Mouse (Mus musculus) heart, embryonic 12.5 days (tissue): ENCODE data around the gene Iqgap2. TPM values are rescaled to one million over a fixed set of nuclear protein-coding genes. Genes with fewer than 3 reads are reported as not detected.
A peak's percentile ranks its signal among the peaks of the same experiment; 100 is the strongest.

Experiments used
- ATAC-seq: fragments of 200-750 bp; cut with Nextera tagmentation; 2 replicates; pipeline ENCODE4 v1.8.0; 2017; ENCODE audit warnings: moderate TSS enrichment, moderate library complexity; ENCODE audit not compliant: insufficient number of reproducible peaks, low FRiP score
- H3K27ac ChIP-seq: fragments of 300-500 bp; sonication (generic); 2 replicates; pipeline ENCODE4 v1.5.1; 2016; ENCODE audit warnings: mild to moderate bottlenecking, moderate library complexity; ENCODE audit not compliant: poor library complexity, severe bottlenecking
- H3K27me3 ChIP-seq: fragments of 300-500 bp; sonication (generic); replicated peaks from 2 replicates; pipeline ENCODE4 v1.6.1; 2016; ENCODE audit warnings: mild to moderate bottlenecking, moderate library complexity
- H3K36me3 ChIP-seq: fragments of 300-500 bp; sonication (generic); 2 replicates; pipeline ENCODE4 v1.6.1; 2016; ENCODE audit warnings: mild to moderate bottlenecking, moderate library complexity
- H3K4me1 ChIP-seq: fragments of 300-500 bp; sonication (generic); replicated peaks from 2 replicates; pipeline ENCODE4 v1.6.1; 2016; ENCODE audit warnings: mild to moderate bottlenecking
- H3K4me2 ChIP-seq: fragments of 300-500 bp; sonication (generic); 2 replicates; pipeline ENCODE4 v1.6.1; 2016; ENCODE audit warnings: mild to moderate bottlenecking, moderate library complexity
- H3K4me3 ChIP-seq: fragments of 300-500 bp; sonication (generic); 2 replicates; pipeline ENCODE4 v1.5.1; 2016; ENCODE audit warnings: mild to moderate bottlenecking
- H3K9ac ChIP-seq: fragments of 300-500 bp; sonication (generic); 2 replicates; pipeline ENCODE4 v1.6.1; 2016; ENCODE audit warnings: mild to moderate bottlenecking, moderate library complexity
- H3K9me3 ChIP-seq: fragments of 300-500 bp; sonication (generic); replicated peaks from 2 replicates; pipeline ENCODE4 v1.6.1; 2016; ENCODE audit warnings: mild to moderate bottlenecking, moderate library complexity
- WGBS: fragments of 180-500 bp; shearing (Covaris S2); methylation state at CpG from one replicate; pipeline ENCODE4 v1.1.7; 2016; 5-methylcytosine and 5-hydroxymethylcytosine counted together
- polyA plus RNA-seq: library from polyadenylated mRNA; unstranded; fragments of >200 nt; fragmentation: Nextera tagmentation; extraction: Ambion mirVana; gene quantifications from 2 replicates; pipeline ENCODE4 v1.2.1, GENCODE M21; 2016

Gene Iqgap2
- polyA plus RNA-seq, 1 experiment from 2014 or later = 6.9 TPM

- H3K4me1 ChIP-seq = peaks cover 16% of the 10 kb centered on the region; the same call in 1 of the 2 replicates
- H3K4me2 ChIP-seq = no peak overlapping the region
- no peak overlapping the region for H3K27ac ChIP-seq
- ATAC-seq = no peak
- no peak overlapping the region for H3K9ac ChIP-seq
- H3K4me3 ChIP-seq = no peak overlapping the region
- H3K27me3 ChIP-seq = no peaks in the 10 kb centered on the region
- peaks cover 32% of the 10 kb centered on the region for H3K36me3 ChIP-seq
- 78% methylated on average over 18 of the region's 18 CpGs for WGBS
- no peaks in the 10 kb centered on the region for H3K9me3 ChIP-seq
Observed at GRCm38 (mm10) chr13:95598232-95598920, 293.3 kb downstream of the Iqgap2 start.

- no peak for ATAC-seq
- H3K36me3 ChIP-seq = peaks cover 25% of the 10 kb centered on the region
- no peaks in the 10 kb centered on the region for H3K9me3 ChIP-seq
- H3K4me1 ChIP-seq = peaks cover 19% of the 10 kb centered on the region; the same call in 1 of the 2 replicates
- H3K4me2 ChIP-seq = no peak overlapping the region
- H3K27me3 ChIP-seq = no peaks in the 10 kb centered on the region
- H3K27ac ChIP-seq = no peak overlapping the region
- WGBS = 92% methylated on average over 10 of the region's 10 CpGs
- no peak overlapping the region for H3K4me3 ChIP-seq
- H3K9ac ChIP-seq = no peak overlapping the region
Observed at GRCm38 (mm10) chr13:95597578-95597977, 294.1 kb downstream of the Iqgap2 start.

GRCm38 (mm10) chr13:95596689-95597088 is 295.0 kb downstream of the Iqgap2 start:
- WGBS = 88% methylated on average over 7 of the region's 7 CpGs

GRCm38 (mm10) chr13:95595921-95596320 is 295.8 kb downstream of the Iqgap2 start:
- H3K9me3 ChIP-seq = no peaks in the 10 kb centered on the region
- ATAC-seq = no peak
- H3K27ac ChIP-seq = no peak overlapping the region
- H3K9ac ChIP-seq = no peak overlapping the region
- H3K27me3 ChIP-seq = no peaks in the 10 kb centered on the region
- H3K4me2 ChIP-seq = no peak overlapping the region
- peaks cover 14% of the 10 kb centered on the region for H3K36me3 ChIP-seq
- H3K4me1 ChIP-seq = peaks cover 19% of the 10 kb centered on the region; the same call in 1 of the 2 replicates
- 42% methylated on average over 5 of the region's 5 CpGs for WGBS
- H3K4me3 ChIP-seq = no peak overlapping the region

More at GRCm38 (mm10) chr13:95596689-95597088, 295.0 kb downstream of the Iqgap2 start:
- Histone ChIP-seq H3K27ac (no peak overlapping the region), H3K27me3 (no peaks in the 10 kb centered on the region), H3K9me3 (no peaks in the 10 kb centered on the region), H3K4me2 (no peak overlapping the region), H3K36me3 (peaks cover 21% of the 10 kb centered on the region), H3K9ac (no peak overlapping the region), H3K4me1 (peaks cover 19% of the 10 kb centered on the region; the same call in 1 of the 2 replicates), H3K4me3 (no peak overlapping the region)
- no peak for ATAC-seq

- peaks cover 24% of the 10 kb centered on the region for H3K4me1 ChIP-seq
- no peak overlapping the region for H3K4me3 ChIP-seq
- WGBS = 48% methylated on average over 7 of the region's 7 CpGs
- no peak for ATAC-seq
- no peak overlapping the region for H3K4me2 ChIP-seq
- no peak overlapping the region for H3K9ac ChIP-seq
- H3K27ac ChIP-seq = no peak overlapping the region
- no peaks in the 10 kb centered on the region for H3K27me3 ChIP-seq
- no peaks in the 10 kb centered on the region for H3K9me3 ChIP-seq
- H3K36me3 ChIP-seq = peaks cover 9% of the 10 kb centered on the region
Observed at GRCm38 (mm10) chr13:95595411-95595810, 296.3 kb downstream of the Iqgap2 start.

- 52% methylated on average over 10 of the region's 10 CpGs for WGBS
- no peak for ATAC-seq
- no peak overlapping the region for H3K4me3 ChIP-seq
- no peaks in the 10 kb centered on the region for H3K27me3 ChIP-seq
- no peaks in the 10 kb centered on the region for H3K36me3 ChIP-seq
- H3K9me3 ChIP-seq = no peaks in the 10 kb centered on the region
- no peak overlapping the region for H3K4me2 ChIP-seq
- peaks cover 30% of the 10 kb centered on the region for H3K4me1 ChIP-seq
- H3K9ac ChIP-seq = no peak overlapping the region
- no peak overlapping the region for H3K27ac ChIP-seq
Observed at GRCm38 (mm10) chr13:95592860-95593259, 298.9 kb downstream of the Iqgap2 start.

- Histone ChIP-seq H3K4me2 (no peak overlapping the region), H3K9ac (no peak overlapping the region), H3K27ac (no peak overlapping the region), H3K4me3 (no peak overlapping the region), H3K9me3 (no peaks in the 10 kb centered on the region), H3K4me1 (peaks cover 30% of the 10 kb centered on the region), H3K27me3 (no peaks in the 10 kb centered on the region), H3K36me3 (no peaks in the 10 kb centered on the region)
- WGBS = 85% methylated on average over 3 of the region's 3 CpGs
- no peak for ATAC-seq
Observed at GRCm38 (mm10) chr13:95591606-95592005, 300.1 kb downstream of the Iqgap2 start.

GRCm38 (mm10) chr13:95587628-95588027 is 304.1 kb downstream of the Iqgap2 start:
- H3K9me3 ChIP-seq = 0 out of 2 replicates have a peak, but pooled peaks cover 2% of the 10 kb centered on the region
- H3K4me1 ChIP-seq = peaks cover 29% of the 10 kb centered on the region
- H3K27me3 ChIP-seq = no peaks in the 10 kb centered on the region
- H3K9ac ChIP-seq = no peak overlapping the region
- ATAC-seq = no peak
- no peak overlapping the region for H3K4me3 ChIP-seq
- 87% methylated on average over 4 of the region's 4 CpGs for WGBS
- H3K36me3 ChIP-seq = no peaks in the 10 kb centered on the region
- no peak overlapping the region for H3K27ac ChIP-seq
- no peak overlapping the region for H3K4me2 ChIP-seq

GRCm38 (mm10) chr13:95584898-95585297 is 306.8 kb downstream of the Iqgap2 start:
- no peak for ATAC-seq
- H3K4me2 ChIP-seq = no peak overlapping the region
- H3K27ac ChIP-seq = no peak overlapping the region
- no peak overlapping the region for H3K4me3 ChIP-seq
- peaks cover 19% of the 10 kb centered on the region for H3K4me1 ChIP-seq
- 0 out of 2 replicates have a peak, but pooled peaks cover 2% of the 10 kb centered on the region for H3K9me3 ChIP-seq
- H3K36me3 ChIP-seq = no peaks in the 10 kb centered on the region
- WGBS = 87% methylated on average over 5 of the region's 5 CpGs
- no peak overlapping the region for H3K9ac ChIP-seq
- no peaks in the 10 kb centered on the region for H3K27me3 ChIP-seq

GRCm38 (mm10) chr13:95583237-95584189 is 308.2 kb downstream of the Iqgap2 start:
- no peak overlapping the region for H3K9ac ChIP-seq
- WGBS = 54% methylated on average over 19 of the region's 19 CpGs
- no peaks in the 10 kb centered on the region for H3K36me3 ChIP-seq
- H3K9me3 ChIP-seq = 0 out of 2 replicates have a peak, but pooled peaks cover 2% of the 10 kb centered on the region
- no peak overlapping the region for H3K4me3 ChIP-seq
- H3K4me2 ChIP-seq = peak overlapping the region; percentile 33
- peaks cover 9% of the 10 kb centered on the region for H3K4me1 ChIP-seq
- ATAC-seq = peak; percentile 59; the same call in 1 of the 2 replicates
- H3K27ac ChIP-seq = no peak overlapping the region
- H3K27me3 ChIP-seq = no peaks in the 10 kb centered on the region

GRCm38 (mm10) chr13:95581850-95582249 is 309.9 kb downstream of the Iqgap2 start:
- Histone ChIP-seq H3K4me2 (no peak overlapping the region), H3K27me3 (no peaks in the 10 kb centered on the region), H3K9me3 (0 out of 2 replicates have a peak, but pooled peaks cover 2% of the 10 kb centered on the region), H3K9ac (no peak overlapping the region), H3K36me3 (no peaks in the 10 kb centered on the region), H3K27ac (no peak overlapping the region), H3K4me3 (no peak overlapping the region), H3K4me1 (peaks cover 9% of the 10 kb centered on the region)
- WGBS = 64% methylated on average over 1 of the region's 1 CpGs
- ATAC-seq = no peak
